Mouse (Mus musculus) fat pad, adult 2 months (tissue): ENCODE data around the gene H2-M5.
"Not testable (repeated sequence)": the region's sequence is repeated elsewhere in the genome, so short reads cannot be mapped to it uniquely, and the experiment has no call there.

Source experiments
- DNase-seq: peaks from one replicate; pipeline ENCODE4 v3.0.0-alpha.2; 2011; ENCODE audit warnings: low read depth, low spot score; ENCODE audit errors: extremely low read depth

The H2-M5 gene

DNA sequence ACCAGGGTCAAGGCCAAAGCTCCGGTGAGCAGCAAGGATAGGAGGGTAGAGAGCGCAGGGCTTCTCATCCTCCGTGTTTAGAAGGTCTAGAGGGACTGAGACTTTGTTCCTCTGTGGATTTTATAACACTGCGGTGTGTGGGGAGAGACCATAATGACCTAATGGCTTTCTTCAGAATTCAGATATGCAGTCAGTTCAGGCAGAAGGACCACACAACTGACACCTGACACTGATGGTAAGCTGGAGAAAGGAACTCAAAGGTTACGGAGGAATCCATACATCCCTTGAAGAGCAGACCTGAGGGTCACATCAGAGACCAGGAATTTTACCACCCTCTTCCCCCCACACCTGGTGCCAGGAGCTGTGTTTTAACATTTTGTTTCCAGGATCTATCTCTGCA, at the start of gene H2-M5:
Gene H2-M5, minus strand, starts transcription at position 101 of the 400 bp plus-strand sequence.
- DNase-seq, result no peak

DNA sequence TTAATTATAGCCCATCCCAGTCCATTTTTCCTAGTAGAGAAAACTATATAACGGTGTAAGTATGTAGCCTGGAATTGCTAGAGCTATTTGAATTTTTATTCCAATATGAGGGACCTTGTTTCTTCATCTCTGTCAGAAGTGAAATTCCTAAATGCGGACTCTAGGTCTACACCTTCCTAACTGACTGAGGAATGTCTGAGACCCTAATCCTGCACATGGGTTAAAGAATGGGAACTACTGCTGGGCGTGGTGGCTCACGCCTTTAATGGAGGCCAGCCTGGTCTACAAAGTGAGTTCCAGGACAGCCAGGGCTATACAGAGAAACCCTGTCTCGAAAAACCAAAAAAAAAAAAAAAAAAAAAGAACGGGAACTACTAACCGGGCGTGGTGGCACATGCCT, 39.8 kb upstream of the H2-M5 start:
- no peak for DNase-seq

DNA sequence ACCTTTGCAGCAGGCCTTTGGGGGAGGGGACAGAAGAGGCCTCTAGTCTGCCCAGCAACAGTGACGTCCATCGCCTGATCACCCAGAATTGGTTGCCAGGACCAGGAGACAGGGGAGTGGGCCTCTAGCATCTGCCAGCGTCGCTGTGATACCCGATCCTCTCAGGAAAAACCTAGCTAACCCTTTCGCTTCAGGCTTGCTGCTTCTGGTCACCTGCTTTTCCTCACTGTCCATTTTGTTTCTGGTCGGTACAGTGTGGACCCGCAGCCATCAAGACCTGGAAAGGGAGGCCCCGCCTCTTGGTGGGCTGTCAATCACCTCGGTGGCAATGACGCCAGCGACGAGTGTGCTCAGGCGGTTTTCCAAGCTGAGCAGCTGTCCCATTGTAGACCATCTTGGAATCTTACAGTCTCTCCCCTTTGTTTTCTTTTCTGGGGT, 39.4 kb upstream of the H2-M5 start:
- no peak for DNase-seq

DNA sequence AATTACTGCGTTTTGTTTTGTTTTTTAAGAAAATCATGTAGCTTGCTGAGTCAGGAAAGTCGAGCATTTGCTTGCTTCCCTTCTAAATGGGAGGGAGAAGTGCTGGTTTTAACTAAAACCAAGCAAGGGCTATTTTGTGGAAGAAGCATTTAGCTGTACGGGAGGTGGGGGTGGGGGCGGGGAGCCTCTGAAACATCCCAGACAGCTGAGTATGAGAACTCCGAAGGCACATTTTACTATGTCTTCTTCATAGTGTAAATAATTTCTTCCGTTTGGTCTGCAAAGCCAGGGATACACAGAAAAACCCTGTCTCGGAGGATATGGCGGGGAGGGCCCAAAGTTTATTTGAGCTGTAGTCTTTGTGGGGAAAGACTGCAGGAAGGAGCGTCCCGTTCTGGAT, 38.9 kb upstream of the H2-M5 start:
- no peak for DNase-seq

DNA sequence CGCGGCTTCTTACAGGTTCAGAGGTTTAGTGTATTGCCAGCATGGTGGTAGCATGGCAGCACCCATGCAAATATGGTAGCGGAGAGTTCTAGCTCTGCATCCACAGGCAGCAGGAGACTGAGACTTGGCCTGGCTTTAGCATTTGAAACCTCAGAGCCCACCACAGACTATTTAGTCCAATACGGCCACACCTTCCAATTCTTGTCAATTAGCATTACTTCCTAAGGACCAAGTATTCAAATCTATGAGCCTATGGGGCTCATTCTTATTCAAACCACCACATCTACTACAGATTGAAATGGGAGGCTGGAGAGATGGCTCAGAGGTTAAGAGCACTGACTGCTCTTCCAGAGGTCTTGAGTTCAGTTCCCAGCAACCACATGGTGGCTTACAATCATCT, 38.1 kb upstream of the H2-M5 start:
- DNase-seq, result no peak

DNA sequence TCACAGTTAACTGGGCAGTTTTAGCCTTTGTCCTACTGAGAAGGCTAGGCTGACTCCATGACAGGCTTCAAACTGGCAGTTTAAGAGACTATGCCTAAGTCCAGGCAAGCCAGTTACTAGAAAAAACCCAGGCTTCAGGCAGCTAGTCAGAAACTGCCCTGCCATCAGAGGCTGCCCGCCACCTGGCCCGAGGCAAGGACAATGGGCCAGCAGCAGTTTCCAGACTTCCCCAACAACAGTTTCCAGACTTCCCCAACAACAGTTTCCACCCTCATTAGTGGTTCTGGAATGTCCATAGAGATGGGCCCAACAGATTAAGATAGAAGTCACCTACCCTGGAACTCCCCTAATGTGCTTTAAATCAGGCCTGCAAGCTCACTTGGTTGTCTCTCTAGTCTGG, 37.1 kb upstream of the H2-M5 start:
- no peak for DNase-seq

DNA sequence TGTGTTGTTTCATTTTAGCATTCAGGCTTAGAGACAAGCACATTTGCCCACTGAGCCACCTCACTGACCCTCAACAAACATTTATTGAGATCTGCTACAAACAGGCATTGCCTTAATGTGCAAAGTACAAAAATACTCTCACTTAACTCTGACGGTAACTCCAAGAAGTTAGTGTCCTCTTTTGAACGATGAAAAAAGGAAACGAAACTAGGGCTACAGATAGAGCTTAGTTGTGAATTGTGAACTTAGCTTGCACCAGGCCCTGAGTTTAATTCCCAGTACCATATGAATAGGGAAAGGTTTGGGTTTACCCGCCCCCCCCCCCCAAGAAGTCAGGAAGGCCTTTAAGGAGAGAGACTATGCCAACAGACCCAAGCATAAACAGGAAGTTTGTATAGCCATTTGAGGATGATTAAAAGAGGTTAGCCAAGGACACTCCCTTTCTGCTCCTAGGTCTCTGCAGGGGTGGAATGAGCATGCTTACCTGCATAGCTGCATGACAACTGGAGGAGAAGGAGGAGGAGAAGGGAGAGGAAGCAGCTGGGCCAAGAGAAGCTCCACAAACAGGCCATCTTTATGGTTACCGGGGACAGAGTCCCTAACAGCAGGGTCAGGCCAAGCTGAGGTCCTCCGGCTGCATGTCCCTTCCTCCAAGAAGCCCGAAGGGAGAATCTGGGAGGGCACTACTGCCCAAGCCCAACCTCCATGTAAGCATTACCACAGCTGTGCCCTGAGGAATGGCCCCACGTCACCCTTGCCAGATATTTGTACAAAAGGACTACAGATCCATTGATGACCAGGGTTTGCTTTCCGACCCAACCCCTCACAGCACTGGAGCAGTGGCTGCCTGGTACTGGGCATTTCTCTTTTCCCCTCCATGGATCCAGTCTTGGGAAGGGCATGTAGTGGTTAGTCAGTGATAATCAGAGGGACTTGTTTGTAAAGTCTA, 33.6 kb upstream of the H2-M5 start, which contains the start of gene Mog:
Gene Mog, minus strand, starts transcription at position 771 of the 949 bp plus-strand sequence.
- DNase-seq, result no peak

DNA sequence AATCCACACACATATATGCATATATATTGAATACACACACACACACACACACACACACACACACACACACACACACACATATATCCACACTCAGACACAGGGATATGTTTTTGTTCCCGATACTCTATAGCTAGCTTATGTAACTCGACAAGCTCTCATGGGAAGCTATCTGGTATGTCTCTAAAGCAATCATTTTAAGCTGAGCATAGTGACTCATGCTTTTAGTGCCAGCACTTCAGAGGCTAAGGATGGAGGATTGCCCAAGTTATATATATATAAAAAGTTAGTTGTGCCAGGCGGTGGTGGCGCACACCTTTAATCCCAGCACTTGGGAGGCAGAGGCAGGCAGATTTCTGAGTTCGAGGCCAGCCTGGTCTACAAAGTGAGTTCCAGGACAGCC, 29.9 kb upstream of the H2-M5 start:
- not testable (repeated sequence) for DNase-seq

DNA sequence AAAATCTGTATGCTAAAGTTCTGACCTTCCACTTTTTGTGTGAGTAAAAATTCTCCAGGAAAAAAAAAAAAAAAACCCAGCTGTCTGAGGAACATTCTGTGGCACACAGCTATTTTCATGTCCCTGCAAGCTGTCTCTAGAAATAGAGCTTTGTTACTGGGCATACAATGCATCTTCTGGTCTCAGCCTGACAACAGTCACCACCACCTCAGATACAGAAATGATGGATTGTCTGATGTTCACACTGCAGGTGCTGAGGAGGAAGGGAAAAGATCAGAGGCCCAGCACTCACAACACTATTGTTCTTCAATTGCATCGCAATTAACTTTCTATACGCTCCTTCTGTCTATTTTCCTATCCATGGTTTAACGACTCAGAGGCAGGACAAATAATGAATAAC, 29.0 kb upstream of the H2-M5 start:
- no peak for DNase-seq

DNA sequence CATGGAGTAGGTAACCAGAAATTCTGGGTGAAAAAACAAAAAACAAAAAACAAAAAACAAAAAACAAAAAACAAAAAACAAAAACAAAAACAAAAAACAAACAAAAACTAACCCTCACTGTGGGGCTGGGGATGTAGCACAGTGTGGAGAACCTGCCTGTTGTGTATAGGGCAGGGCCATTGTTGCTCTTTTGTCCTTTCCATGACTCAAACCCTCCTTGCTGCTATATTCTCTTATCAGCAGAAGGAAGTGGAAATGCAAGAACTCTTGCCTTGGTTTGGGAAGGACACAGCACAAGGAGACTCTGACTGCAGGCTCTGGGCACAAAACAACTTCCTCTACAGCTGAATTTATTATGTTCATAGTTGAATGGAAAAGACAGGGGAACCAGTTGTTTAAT, 27.0 kb upstream of the H2-M5 start:
- DNase-seq, result no peak

DNA sequence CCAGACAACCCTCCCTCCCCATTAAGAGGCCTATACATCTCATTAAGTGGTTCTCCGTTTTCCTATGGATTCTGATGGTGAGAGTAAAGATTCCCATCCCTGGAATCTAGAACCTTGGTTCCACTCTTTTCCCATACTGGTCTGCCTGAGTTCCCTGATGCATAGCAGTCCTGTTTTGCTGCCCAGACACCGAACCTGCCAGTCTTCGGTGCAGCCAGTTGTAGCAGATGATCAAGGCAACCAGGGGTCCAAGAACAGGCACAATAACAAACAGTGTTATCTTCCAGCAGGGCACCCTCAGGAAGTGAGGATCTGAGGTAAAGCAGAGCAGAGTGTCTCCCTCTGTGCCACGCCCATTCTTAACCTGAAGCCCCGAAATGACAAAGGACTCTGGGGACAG, 22.8 kb upstream of the H2-M5 start:
- no peak for DNase-seq

DNA sequence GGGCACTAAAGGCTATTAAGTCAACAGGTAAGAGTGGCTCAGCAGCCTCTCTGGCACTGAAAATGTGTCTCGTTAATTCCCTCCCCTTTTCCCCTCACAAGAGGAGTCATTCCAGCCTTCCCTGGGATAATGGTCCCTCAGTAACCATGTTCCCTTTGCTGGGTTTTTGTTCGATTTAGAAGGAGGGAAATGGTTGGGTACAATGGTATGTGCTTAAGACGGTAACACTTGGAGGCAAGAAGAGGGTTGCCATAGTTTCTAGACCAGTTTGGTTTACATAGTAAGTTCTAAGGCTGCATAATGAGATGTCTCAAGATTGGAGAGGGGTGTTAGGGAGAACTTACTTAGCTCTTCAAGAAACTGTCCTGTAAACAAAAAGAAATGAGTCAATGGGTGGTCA, 22.4 kb upstream of the H2-M5 start:
- no peak for DNase-seq

DNA sequence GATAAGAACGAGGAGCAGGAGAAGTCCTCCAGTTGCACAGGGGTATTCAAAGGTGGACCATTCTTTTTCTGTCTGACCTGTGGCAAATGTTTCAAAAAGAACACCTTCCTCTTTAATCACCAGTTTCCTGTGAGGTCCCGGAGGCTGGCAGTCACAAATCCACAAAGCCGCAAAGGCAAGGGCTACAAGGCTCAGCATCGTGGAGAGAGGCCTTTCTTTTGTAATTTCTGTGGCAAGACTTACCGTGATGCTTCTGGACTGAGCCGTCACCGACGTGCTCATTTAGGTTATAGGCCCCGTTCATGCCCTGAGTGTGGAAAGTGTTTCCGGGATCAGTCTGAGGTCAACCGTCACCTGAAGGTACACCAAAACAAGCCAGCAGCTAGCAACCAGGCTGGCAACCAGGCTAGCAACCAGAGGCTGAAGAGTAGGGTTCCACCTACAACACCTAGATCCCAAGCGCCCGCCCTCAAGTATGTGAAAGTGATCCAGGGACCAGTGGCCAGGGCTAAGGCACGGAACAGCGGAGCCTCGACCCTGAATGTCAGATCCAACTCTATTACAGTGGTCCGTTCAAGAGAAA, 20.2 kb upstream of the H2-M5 start:
- no peak for DNase-seq

DNA sequence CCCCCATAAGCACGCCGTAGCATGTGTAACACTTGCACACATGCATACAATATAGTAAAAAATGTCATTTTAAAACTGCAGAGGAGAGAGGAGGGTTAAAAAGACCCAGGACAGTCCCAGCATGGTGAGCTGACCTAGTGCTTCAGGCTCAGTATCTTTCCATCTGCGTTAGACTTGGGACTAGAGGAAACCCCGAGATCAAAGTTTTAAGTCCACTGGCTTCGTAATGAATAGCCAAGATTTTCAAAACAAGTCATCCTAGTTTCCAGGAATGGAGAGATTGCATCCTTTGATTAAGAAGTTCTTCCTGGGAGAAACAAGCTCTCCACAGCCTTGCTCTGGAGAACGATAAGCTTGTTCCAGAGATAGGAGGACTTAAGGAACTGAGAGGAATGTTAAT, 18.8 kb upstream of the H2-M5 start:
- DNase-seq, result no peak

DNA sequence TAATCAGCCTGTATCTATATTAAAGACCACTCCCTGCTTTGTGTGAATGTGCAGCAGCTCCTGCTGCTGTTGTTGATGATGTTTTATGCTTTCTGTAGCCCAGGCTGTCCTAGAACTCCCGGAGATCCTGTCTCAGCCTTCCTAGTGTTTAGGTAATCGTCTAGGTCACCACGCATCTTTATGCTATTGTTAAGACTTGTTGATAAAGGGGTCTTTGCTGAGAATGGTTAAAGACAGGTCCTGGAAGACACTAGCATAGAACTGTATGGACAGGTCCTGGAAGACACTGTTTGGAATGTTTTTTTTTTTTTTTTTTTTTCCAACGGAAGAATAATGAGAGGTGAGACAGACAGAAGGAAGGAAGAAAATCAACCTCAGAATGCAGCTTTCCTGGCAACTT, 14.0 kb upstream of the H2-M5 start:
- no peak for DNase-seq

DNA sequence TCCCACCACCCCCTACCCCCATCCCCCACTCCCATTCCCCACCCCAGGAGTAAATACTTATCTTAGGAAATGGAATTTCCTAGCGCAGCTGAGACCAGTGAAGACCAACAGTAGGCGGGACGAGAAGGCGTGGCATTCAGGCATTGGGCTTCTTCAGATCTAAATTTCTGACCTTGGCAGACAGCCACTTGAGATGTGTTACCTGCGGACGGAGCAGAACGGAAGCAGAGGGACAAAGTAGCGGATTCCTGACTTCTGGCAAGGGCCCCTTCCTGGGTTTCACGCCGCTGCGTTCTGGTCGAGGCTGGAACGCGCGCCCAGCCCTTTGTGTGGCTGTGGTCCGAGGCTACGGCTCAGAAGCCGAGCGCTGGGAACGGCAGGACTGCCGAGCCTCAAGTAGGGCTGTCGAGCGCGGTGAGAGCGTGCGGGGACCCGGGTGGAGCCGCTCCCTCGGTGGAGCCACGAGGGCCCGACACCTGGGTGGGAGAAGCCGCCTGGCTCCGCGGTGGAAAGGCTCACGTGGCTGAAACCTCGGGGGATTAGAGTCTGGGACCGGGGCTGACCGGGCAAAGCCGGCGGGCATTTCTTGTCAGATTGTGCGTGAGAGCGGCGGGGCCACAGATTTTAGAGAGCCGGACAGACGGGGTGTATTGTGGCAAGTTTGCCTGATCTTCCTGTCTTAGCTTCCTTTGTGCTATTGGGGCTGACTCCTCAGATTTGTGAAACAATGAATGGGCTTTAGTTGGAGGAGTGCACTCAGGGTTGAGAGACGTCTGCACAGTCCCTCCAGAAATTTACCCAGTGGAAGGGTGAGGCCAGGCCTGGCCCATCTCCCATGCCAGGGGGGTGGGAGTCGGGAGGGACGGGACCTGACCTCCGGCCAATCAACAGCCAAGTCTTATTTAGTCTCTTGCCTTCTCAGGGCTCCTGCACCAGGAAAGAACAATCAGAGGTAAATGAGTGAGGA, 13.3 kb upstream of the H2-M5 start:
- DNase-seq, result no peak

DNA sequence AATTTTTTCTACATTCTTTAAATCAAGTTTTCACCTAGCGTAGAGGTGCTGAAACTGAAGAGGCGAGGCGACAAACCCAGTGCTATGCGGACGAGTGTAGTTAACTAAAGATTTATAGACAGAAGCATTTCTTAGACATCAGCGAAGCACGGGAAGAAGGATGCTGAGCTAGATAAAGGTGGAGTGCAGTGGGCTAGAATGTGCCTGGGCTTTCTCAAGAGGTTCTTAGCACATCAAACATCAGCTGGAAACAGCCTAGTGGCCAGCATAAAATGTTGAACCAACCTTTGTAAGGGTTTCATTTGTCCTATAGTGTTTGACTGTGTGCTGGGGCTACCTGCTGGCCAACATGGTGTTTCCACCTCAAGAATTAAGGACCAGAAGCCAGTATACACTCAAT, 11.5 kb upstream of the H2-M5 start, which contains the start of gene Zfp57:
Gene Zfp57, plus strand, starts transcription at position 301 of the 400 bp plus-strand sequence.
- no peak for DNase-seq

DNA sequence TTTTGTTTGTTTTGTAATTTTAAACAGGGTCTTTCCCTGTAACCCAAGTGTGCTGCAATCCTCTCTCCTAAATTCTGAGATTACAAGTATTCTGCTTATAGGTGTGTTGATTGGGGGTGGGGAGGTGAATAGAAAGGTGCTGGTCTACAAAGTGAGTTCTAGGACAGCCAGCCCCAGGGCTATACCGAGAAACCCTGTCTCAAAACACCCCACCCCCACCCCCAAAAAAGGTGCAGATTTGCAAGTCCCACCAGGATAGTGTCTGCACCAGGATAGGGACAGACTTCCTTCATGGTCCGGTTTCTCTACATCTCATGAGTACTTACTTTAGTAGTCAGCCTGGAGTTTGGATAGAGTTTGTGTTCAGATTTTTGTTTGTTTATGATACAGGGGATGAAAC, 9.1 kb upstream of the H2-M5 start:
- no peak for DNase-seq

DNA sequence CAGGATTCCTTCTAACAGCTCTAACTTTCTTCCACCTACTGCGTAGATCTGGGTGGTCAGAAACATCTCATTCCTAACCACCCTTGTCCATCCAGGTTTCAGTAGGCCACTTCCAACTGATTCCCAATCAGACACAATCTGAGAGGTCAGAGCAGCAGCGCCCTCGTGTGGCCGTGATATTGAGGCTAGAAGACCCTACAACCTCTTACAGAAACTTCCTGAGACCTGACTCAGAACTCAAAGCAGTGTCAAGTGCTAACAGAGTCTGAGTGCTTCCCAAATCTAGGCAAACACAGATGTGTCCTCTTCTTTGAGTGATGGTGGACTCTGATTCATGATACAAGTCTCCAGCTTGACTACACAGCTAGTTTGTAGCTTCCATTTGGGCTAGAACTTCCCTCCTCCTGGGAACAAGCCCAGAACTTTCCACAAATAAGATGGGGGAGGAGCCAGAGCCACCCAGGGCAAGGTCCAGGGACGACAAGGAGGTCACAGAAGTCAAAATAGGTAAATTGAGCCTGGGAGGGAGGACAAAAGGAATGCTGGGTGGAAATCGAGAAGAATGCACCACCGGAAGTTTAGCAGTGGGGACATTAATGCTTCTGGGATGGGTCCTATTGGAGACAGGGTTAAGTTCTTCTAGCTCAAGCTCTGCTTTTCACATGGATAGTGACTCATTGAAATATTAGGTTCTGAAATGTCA, 7.8 kb upstream of the H2-M5 start:
- DNase-seq, result no peak

DNA sequence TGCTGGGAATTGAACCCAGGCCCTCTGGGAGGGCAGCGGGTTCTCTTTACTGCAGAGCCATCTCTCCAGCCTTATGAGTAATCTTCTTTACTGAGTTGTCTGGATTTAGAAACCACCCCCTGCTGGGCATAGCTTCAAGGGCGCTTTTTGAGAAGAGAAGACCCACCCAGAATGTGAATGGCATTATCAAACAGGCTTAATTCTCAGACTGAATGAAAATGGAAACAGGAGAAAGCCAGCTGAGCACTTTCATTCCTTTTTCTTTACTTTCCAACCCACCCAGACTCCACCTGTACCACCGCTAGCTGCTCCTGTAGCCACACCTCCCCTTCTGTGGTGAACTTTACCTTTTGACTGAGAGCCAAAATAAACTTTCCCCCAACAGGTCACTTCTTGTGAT, 6.1 kb upstream of the H2-M5 start:
- DNase-seq, result no peak

DNA sequence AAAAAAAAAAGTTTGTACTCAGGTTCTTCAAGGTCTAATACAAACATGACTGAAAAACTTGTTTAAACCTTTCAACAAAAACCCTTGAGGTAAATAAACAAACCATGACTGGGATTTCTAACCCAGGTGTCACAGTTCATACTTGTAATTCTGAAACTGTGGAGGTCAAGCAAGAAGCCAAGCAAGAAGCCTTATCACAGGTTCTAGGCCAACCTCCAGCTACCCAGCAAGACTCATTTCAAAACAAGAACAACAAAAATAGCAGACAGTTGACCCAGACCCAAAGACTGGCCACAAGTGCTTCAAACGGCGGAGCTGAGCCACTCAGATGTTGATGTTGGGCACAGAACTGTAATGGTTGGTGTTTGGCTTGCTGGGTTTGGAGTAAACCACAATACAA, 5.2 kb upstream of the H2-M5 start:
- DNase-seq, result no peak
